Mouse (Mus musculus): ENCODE results near the gene Pitpnm1.

DNA sequence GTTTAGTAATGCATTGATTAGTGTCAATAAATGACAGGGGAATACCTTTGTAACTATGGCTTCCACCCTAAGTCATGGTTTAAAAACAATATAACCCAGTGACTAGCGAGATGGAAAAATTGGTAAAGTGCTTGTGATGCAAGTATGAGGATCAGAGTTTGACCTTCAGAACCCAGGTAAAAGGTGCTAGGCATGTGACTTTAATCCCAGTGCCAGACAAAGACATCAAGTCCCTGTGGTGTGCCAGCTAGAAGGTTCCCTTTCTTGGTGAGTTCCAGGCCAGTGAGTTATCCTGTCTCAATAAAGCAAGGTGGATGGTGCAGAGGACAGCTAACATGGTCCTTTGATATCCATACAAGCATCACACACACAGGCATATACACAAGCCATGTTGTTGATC is 24.3 kb upstream of the Pitpnm1 start:
- TF ChIP-seq CTCF (conservative IDR thresholded peaks at IDR 0.05 in 1 of 2, IDR thresholded peaks at IDR 0.05 in 1 of 2; ENCODE audit: low read depth in 2 of 2, low read length in 2 of 2): no peak
- TF ChIP-seq MAX (IDR thresholded peaks at IDR 0.05; ENCODE audit: low read length): no peak
- no peak for TF ChIP-seq SMC3 (IDR thresholded peaks at IDR 0.05; ENCODE audit: low read depth, low read length)
- no peak for TF ChIP-seq MAFK (IDR thresholded peaks at IDR 0.05; ENCODE audit: insufficient replicate concordance, low read length)
- no peak for TF ChIP-seq ZMIZ1 (IDR thresholded peaks at IDR 0.05; ENCODE audit: low read depth, low read length)
- no peak for TF ChIP-seq ZNF384 (IDR thresholded peaks at IDR 0.05; ENCODE audit: low read depth, low read length)
- TF ChIP-seq NRF1 (IDR thresholded peaks at IDR 0.05; ENCODE audit: low read depth, low read length): no peak
